Mouse (Mus musculus) B cell, adult 2 months (primary cell): Measurements from ENCODE around the gene Atp5b.

Experiments
- DNase-seq, 2 experiments: peaks; one replicate each; pipeline ENCODE4 v3.0.0; 2022

The Atp5b gene

DNA sequence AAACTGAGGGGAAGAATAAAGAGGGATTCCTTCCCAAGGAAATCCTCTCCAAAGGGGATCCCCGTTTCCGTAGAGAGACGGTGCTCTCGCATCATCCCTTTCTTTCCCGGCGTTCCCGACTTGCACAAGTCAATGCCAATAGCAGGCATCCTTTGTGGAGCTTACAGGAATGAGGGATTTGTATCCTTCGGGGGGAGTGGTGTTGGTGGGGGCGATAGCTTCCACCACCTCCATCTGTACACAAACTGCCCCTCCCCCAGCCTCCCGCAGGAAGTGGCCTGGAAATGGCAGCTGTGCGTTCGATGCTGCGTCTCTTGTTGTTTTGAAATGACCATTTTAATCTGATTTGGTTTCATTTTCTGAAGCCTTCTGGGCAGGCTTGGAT lies 14.5 kb downstream of the Atp5b start:
- DNase-seq = peak; percentile 66 to 67

DNA sequence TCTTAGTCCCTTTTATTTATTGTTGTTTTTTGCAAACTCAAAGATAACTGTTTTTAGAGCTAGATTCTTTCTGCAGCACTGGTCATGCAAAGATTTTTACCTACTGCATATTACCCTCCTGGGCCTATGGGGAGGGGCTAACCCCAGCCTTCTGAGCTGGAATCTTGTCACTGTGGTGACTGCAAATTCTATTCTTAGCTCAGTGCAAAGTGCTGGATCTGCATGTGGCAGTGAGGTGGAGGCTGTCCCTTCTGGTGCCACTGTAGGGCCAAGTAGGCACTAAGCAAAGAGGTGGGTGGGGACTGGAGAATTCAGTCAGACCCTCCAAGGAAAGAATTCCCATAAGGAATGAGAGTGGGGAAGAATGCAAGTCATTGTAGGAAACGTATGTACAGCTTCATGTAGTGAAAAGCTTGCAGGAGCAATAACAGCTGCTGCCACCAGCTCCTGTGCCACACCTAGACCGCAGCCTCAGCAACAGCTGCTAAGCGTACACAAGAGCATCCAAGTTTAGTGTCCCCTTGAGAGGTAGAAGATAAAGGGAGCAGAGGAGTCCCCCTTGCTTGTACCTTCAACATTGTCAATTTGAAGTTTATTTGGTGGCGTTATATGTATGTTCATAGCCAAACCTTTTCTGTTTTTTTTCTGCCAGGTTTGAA lies 27.2 kb downstream of the Atp5b start:
- DNase-seq = no peak

DNA sequence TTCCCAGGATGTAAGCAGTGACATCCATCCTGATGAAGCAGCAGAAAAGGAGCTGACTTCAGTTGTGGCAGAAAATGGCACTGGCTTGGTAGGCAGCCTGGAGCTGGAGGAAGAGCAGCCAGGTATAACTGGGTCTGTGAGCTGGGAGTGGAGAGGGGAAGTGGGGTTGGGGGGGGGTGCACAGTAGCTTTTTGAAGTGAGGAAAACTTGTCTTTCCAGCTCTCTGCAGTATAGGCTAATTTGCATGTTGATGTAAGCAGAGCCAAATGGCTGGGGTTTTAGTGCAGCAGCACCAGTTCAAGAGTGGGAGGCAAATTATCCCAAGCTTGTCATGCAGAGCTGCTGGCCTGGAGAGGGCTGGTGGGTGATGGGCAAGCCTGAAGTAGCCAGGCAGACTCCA lies 28.2 kb downstream of the Atp5b start:
- DNase-seq = no peak

DNA sequence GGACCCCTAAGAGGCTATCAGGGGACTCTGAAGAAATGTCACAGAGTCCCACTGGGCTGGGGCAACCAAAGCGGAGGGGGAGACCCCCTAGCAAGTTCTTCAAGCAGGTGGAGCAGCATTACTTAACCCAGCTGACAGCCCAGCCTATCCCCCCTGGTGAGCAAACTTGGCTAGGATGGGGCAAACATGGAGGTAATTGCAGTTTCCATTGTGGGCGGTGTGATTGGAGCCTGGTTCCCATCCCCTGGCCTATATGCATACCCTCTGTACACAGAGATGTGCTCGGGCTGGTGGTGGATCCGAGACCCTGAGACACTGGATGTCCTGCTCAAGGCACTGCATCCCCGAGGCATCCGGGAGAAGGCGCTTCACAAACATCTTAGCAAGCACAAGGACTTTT lies 40.8 kb downstream of the Atp5b start:
- DNase-seq = no peak

DNA sequence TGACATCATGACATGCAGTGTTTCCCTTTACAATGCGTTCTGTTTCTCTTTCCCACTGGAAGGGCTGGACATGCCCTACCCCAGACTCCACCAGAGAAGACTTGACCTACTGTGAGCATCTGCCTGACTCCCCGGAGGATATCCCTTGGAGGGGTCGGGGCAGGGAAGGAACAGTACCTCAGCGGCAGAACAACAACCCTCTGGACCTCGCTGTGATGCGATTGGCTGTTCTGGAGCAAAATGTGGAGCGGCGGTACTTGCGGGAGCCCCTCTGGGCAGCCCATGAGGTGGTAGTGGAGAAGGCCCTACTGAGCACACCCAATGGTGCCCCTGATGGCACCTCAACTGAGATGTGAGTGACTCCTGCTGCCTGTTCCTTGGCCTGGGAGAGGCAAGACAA lies 41.8 kb downstream of the Atp5b start:
- no peak for DNase-seq

DNA sequence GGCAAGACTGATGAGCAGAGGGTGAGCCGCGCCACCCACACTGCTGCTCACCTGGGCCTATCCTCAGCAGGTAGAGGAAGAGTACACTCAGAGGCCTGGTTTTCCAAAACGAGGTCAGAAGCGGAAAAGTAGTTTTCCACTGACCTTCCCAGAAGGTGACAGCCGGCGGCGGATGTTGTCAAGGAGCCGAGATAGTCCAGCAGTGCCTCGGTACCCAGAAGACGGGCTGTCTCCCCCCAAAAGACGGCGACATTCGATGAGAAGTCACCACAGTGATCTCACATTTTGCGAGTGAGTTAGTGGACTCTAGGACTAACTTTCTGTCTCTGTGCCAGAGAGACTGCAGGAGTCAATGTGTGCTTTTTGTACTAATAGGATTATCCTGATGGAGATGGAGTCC lies 42.9 kb downstream of the Atp5b start:
- no peak for DNase-seq

DNA sequence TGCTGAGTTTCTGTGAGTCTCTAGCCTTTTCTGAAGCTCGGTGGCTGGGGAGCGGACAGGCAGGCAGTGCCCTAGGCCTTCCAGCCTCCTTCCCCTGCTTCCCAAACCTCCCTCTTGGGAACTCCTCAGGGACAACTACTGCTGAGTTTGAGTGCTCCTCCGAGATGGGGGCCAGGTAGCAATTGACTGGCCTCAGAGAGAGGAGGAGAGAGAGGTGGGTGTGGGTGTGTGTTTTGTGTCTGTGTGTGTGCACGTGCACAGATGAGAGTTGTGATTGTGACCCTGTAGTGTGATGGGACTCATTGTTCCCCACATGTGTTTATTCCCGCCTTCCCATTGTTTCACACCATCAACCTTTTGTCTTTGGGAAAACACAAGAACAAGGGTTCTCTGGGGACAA lies 44.4 kb downstream of the Atp5b start:
- no peak for DNase-seq

DNA sequence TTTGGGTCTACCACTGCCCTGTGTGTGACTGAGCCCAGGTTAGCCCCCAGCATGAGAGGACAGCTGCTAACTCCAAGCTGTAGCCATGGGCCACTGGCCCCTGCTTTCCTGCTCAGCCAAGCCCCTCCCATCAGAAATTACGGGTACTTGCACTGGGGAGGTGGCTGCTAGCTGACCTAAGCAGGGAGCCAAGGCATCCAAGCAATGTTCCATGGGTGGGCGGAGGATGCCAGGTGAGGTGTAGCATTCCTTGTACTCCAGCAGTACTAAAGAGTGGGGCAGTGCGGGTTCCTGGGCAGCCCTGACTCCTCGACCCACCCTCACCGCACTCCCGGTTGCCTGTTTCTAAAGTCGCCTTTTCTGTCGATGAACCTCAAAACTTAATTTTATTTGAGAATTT lies 45.1 kb downstream of the Atp5b start:
- no peak for DNase-seq

DNA sequence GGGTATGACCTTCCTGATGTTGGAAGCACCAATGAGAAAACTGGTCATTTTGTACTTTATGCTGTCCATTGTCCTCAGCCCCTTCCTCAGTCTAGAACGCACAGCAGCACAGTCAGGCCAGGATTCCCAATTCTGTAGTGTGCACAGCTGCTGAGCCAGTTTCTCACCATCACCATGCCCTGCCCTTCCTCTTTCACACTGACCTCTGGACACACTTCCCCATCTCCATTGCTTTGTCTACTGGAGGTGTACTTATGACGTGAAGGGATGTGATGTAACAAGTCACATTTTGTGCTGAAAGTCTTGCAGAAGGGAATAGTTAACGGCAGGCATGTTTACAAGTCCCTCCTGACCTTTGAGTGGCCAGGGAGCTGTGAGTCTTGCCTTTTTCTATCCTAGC lies 48.2 kb downstream of the Atp5b start:
- DNase-seq = no peak

DNA sequence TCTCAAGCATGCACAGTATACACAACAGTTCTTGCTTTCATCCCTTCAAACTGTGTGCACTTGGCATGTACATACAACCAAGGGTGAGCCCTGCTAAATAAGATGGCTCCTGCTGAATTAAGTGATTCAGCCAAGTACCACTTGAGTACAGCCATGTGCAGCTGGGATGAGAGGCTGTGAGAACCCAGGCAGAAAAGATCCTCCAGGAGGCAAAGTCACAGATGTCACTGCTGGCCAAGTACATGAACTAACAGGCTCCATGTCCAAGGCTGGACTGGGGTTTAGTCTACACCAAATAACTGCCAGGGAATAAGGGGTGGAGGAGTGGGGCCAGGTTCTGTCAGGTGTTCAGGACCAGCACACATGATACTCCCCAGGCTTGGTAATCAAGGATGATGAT lies 48.7 kb downstream of the Atp5b start:
- DNase-seq = no peak

DNA sequence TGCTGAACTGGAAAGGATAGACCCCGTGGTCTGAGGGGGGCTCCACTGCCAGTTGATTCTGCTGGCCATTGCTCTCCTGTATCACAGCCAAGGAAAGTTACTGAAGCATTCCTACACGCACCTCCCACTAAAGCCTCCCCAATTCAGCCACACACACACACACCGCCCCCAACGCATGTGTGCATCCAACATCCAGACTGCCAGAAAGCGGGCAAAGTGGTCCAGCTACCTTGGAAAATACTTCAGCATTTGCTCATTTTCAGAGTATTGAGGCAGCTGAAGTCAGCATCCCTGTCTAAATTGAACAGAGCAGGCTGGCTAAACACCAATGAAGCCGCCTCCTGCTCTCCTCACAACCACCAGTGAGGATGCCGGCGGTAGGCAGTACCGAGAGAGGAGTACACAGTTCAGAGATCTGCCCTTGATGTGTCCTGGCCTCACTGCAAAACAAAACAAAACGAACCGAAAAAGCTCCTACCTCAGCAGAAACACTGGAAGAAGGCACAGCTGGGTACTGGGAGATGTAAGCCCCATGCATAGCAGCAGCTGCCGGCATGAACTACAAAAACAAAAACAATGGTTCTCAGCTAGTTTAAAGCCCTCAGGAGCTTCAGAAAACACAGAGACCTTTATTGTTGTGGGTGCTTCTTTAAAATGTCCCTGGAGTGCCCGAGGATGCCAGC lies 50.7 kb downstream of the Atp5b start:
- no peak for DNase-seq

DNA sequence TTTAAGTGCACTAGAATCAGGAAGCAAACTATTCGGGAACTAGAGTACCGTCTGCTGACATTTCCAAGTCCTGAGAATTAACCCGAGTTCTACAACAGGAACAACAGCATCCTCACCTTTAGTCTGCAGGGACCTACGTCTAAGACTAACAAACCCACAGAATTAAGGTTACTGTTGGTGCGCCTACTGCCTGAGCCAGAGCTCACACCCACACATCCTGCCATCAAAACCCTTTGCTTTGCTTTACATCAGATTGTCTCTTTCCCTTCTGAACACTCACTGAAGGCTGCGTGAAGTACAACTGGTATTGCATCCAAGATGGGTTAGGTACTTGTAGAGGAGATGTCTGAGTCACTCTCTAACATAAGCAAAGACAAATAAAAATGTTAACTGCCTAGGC lies 52.3 kb downstream of the Atp5b start:
- no peak for DNase-seq
